Mouse (Mus musculus) kidney, embryonic 14.5 days (tissue): ENCODE results near the gene Blcap. TPM values are rescaled to one million over a fixed set of nuclear protein-coding genes. Genes with fewer than 3 reads are reported as not detected.

Source experiments
- ATAC-seq: fragments of 200-750 bp; cut with Nextera tagmentation; 2 replicates; pipeline ENCODE4 v1.8.0; 2017; ENCODE audit warnings: moderate number of reproducible peaks, mild to moderate bottlenecking, moderate TSS enrichment, moderate library complexity; ENCODE audit not compliant: low FRiP score, low TSS enrichment
- H3K27ac ChIP-seq: fragments of 300-500 bp; sonication (generic); 2 replicates; pipeline ENCODE4 v1.5.1; 2014; ENCODE audit warnings: low read depth, mild to moderate bottlenecking, low read length, moderate library complexity, mixed read lengths
- H3K27me3 ChIP-seq: fragments of 300-500 bp; sonication (generic); 2 replicates; pipeline ENCODE4 v1.6.1; 2014; ENCODE audit warnings: mild to moderate bottlenecking, low read length; ENCODE audit not compliant: control insufficient read depth, insufficient read depth
- H3K36me3 ChIP-seq: fragments of 300-500 bp; sonication (generic); 2 replicates; pipeline ENCODE4 v1.6.1; 2014; ENCODE audit warnings: low read length, mixed read lengths; ENCODE audit not compliant: control insufficient read depth, insufficient read depth
- H3K4me1 ChIP-seq: fragments of 300-500 bp; sonication (generic); 2 replicates; pipeline ENCODE4 v1.6.1; 2014; ENCODE audit warnings: low read length, mixed read lengths; ENCODE audit not compliant: control insufficient read depth, insufficient read depth
- H3K4me2 ChIP-seq: fragments of 300-500 bp; sonication (generic); replicated peaks from 2 replicates; pipeline ENCODE4 v1.6.1; 2014; ENCODE audit warnings: low read depth, mild to moderate bottlenecking, low read length
- H3K4me3 ChIP-seq: fragments of 300-500 bp; sonication (generic); 2 replicates; pipeline ENCODE4 v1.5.1; 2014; ENCODE audit warnings: mild to moderate bottlenecking, low read length
- H3K9ac ChIP-seq: fragments of 300-500 bp; sonication (generic); 2 replicates; pipeline ENCODE4 v1.6.1; 2014; ENCODE audit warnings: low read depth, mild to moderate bottlenecking, low read length, moderate library complexity
- H3K9me3 ChIP-seq: fragments of 300-500 bp; sonication (generic); 2 replicates; pipeline ENCODE4 v1.6.1; 2016; ENCODE audit warnings: low read length; ENCODE audit not compliant: control insufficient read depth
- WGBS: fragments of 180-500 bp; shearing (Covaris S2); extraction: QIAGEN DNeasy Blood & Tissue Kit; methylation state at CpG from one replicate; pipeline ENCODE4 v1.1.7; 2014; 5-methylcytosine and 5-hydroxymethylcytosine counted together
- polyA plus RNA-seq: library from polyadenylated mRNA; unstranded; fragments of >200 nt; fragmentation: Nextera tagmentation; extraction: Ambion mirVana; gene quantifications from 2 replicates; pipeline ENCODE4 v1.2.1, GENCODE M21; 2014

Blcap gene
- polyA plus RNA-seq, 1 experiment from 2014 or later: 48.7 TPM

DNA sequence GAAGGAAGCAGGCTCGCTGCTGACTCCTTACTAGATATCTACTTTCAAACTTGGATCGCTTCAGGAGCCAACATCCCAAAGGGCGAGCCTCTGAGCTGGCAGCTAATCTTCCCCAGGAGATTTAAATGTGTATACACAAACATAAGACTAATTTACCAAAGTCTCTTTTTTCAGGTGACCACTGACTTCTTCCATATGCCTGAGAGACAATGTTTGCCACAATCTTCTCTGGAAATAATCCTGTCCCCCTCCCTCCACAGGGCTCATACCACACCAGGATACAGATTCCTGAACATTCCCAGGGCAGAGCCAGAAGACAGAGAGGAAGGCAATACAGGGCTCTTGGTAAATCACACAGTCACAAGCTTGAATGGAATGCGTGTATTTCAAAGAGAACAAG is 6.4 kb downstream of the Blcap start:
- Histone ChIP-seq H3K27me3 (no peaks in the 10 kb centered on the region), H3K9ac (no peak overlapping the region), H3K36me3 (peaks cover 7% of the 10 kb centered on the region; the same call in 1 of the 2 replicates), H3K4me1 (peaks cover 10% of the 10 kb centered on the region; the same call in 1 of the 2 replicates), H3K9me3 (peaks cover 21% of the 10 kb centered on the region), H3K27ac (no peak overlapping the region), H3K4me3 (no peak overlapping the region; the same call in 1 of the 2 replicates), H3K4me2 (peak overlapping the region; percentile 77; the same call in 1 of the 2 replicates)
- 84% methylated on average over 4 of the region's 4 CpGs for WGBS
- no peak for ATAC-seq

DNA sequence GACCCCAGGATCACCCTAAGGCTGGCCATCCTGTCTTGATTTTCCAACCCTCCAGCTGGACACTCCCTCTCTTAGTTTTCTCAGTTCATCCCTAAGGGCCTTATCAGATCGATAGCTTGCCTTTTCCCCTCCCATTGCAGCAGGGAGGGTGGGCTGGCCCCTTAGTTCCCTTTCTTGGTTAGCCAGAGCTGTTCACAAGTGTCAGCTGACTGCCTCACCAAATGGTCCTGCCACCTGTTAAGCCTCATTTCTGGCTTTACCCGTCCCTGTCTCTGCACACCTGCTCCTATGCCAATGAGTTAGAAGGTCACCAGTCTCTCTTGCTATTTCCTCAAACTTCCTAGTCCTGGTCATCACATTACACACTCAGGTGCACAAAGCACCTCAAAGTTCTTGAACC is 8.0 kb downstream of the Blcap start:
- H3K9ac ChIP-seq: no peak overlapping the region
- no peak overlapping the region for H3K27ac ChIP-seq
- no peak for ATAC-seq
- H3K4me3 ChIP-seq: no peak overlapping the region
- peaks cover 7% of the 10 kb centered on the region; the same call in 1 of the 2 replicates for H3K36me3 ChIP-seq
- H3K4me2 ChIP-seq: no peak overlapping the region
- 56% methylated on average over 2 of the region's 2 CpGs for WGBS
- peaks cover 35% of the 10 kb centered on the region for H3K9me3 ChIP-seq
- H3K4me1 ChIP-seq: peaks cover 10% of the 10 kb centered on the region; the same call in 1 of the 2 replicates
- H3K27me3 ChIP-seq: no peaks in the 10 kb centered on the region

DNA sequence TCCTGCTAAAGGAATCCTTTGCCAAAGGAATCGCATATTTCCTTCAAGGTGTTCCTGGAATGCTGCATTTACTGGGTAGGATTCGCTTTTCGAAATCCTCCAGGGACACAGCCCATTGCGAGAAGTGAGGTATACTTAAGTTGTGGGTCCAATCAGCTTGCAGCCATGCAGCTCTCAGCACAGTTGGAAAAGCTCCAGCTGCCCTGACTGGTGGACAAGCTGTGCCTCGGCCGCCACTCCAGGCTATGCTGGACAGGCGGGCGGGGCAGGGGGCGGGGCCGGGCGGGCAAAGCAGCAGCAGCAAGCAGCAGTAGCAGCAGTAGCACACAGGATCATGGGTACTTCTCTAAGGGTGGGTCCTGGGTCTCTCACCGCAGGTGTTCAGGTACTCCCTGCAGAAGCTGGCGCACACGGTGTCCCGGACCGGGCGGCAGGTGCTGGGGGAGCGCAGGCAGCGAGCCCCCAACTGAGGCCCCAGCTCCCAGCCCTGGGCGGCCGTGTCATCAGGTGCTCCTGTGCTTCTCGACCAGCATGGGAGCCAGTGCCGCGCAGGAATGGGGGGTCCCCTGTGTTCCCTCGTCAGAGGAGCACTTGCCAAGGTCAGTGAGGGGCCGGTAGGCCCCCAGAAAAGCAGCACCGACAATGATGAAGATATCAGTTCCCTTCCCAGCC is 9.8 kb downstream of the Blcap start:
- no peak overlapping the region for H3K27ac ChIP-seq
- H3K36me3 ChIP-seq: peaks cover 19% of the 10 kb centered on the region; the same call in 1 of the 2 replicates
- H3K9ac ChIP-seq: peak overlapping the region; percentile 42; the same call in 1 of the 2 replicates
- H3K27me3 ChIP-seq: no peaks in the 10 kb centered on the region
- peak overlapping the region; percentile 52 for H3K4me3 ChIP-seq
- peak; percentile 75 for ATAC-seq
- H3K4me1 ChIP-seq: 0 out of 2 replicates have a peak, but pooled peaks cover 3% of the 10 kb centered on the region
- H3K4me2 ChIP-seq: peak overlapping the region; percentile 61
- 54% methylated on average over 27 of the region's 27 CpGs for WGBS
- peaks cover 38% of the 10 kb centered on the region for H3K9me3 ChIP-seq

DNA sequence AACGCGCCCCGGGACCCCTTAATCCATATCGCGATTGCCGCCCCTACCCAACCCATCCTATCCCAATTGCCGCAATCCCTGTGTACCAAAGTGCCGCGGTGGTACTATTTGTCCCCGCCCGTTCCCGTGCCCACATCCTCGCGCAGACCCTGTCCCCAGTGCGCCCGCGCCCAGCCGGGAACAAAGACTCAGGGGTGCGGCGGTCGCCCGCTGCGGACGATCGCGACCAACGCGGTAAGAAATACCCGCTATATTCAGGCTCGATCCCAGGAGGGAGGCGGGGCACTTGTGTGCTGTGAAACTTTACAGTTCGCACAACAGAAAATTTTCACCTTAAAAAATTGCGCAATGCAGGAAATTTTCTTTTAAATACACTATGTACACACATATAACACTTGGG is 10.8 kb downstream of the Blcap start:
- H3K4me3 ChIP-seq: peak overlapping the region; percentile 52
- 57% methylated on average over 33 of the region's 33 CpGs for WGBS
- H3K4me1 ChIP-seq: 0 out of 2 replicates have a peak, but pooled peaks cover 9% of the 10 kb centered on the region
- 0 out of 2 replicates have a peak, but pooled peaks have one; percentile 11 for ATAC-seq
- H3K9ac ChIP-seq: peak overlapping the region; percentile 68
- no peaks in the 10 kb centered on the region for H3K27me3 ChIP-seq
- peaks cover 38% of the 10 kb centered on the region for H3K9me3 ChIP-seq
- H3K27ac ChIP-seq: no peak overlapping the region
- H3K4me2 ChIP-seq: peak overlapping the region; percentile 61
- H3K36me3 ChIP-seq: peaks cover 19% of the 10 kb centered on the region; the same call in 1 of the 2 replicates

DNA sequence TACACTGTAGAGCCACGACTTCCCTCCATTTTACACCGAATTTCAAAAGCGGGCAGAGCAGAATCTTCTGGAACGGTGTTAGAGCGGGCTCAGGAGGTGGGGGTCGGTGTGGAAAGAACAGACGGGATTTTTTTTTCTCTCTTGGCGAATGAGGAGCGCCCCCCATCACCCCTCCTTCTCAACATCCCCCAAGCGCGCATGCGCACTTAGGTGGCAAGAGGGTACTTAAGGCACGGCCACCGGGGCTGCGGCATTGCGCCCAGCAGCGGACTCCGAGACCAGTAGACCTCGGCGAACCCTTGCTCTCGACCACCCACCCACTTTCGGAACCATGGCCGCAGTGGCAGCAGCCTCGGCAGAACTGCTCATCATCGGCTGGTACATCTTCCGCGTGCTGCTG is 11.2 kb downstream of the Blcap start, which contains the start of gene Nnat:
TSS of gene Nnat (plus strand) at position 221 of the 400 bp plus-strand sequence.
- H3K4me3 ChIP-seq: peak within 1 kb of the TSS; percentile 52
- peak; percentile 25 for ATAC-seq
- peaks cover 19% of the 10 kb centered on the region; the same call in 1 of the 2 replicates for H3K36me3 ChIP-seq
- peak within 1 kb of the TSS; percentile 61 for H3K4me2 ChIP-seq
- 0 out of 2 replicates have a peak, but pooled peaks cover 7% of the 10 kb centered on the region for H3K4me1 ChIP-seq
- peak within 1 kb of the TSS; percentile 68 for H3K9ac ChIP-seq
- H3K27ac ChIP-seq: no peak within 1 kb of the TSS
- WGBS: 48% methylated on average over 27 of the region's 27 CpGs
- H3K9me3 ChIP-seq: peaks cover 38% of the 10 kb centered on the region
- H3K27me3 ChIP-seq: no peaks in the 10 kb centered on the region

DNA sequence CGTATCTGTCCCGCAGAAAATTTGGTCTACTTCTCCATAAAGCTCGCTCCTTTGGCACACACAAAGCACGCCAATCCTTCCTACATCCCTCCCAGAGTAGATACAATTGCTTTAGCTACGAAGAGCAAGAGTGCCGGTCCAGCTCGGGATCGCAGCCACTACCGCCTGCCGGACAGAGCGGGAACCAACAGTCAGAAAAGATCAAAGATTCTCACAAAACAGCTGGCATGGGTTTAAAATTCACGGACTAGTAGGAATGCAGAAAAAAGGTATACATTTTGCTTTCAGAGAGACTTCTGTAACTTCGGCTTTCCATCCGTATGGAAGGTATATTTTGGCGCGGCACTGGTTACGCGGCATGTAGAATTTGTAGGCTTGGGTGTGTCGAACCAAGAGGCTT is 11.6 kb downstream of the Blcap start:
- Histone ChIP-seq H3K4me1 (0 out of 2 replicates have a peak, but pooled peaks cover 7% of the 10 kb centered on the region), H3K27ac (no peak overlapping the region), H3K9ac (peak overlapping the region; percentile 68; the same call in 1 of the 2 replicates), H3K4me3 (peak overlapping the region; percentile 52), H3K27me3 (no peaks in the 10 kb centered on the region), H3K9me3 (peaks cover 38% of the 10 kb centered on the region), H3K4me2 (peak overlapping the region; percentile 61), H3K36me3 (peaks cover 19% of the 10 kb centered on the region; the same call in 1 of the 2 replicates)
- 47% methylated on average over 19 of the region's 19 CpGs for WGBS
- no peak for ATAC-seq

DNA sequence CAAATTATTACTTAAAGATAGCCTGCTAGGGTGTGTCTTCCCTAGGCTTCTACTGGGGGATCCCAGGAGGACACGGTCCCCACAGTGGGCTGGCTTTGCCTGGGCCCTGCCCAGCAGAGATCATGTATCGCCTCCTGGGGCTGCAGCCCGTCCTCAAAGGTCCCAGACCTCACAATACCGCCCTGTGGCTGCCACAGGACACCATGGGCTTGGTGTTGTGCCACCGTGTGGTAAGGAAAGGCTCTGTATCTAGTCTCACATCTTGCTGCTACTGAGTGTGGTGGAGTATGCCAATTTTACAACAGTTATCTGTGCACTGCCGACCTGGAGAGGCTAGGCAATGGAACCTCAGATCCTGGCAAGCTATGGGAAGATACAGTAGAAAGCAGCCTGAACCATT is 12.6 kb downstream of the Blcap start:
- no peak overlapping the region for H3K4me2 ChIP-seq
- no peak overlapping the region for H3K27ac ChIP-seq
- no peaks in the 10 kb centered on the region for H3K27me3 ChIP-seq
- ATAC-seq: no peak
- peaks cover 38% of the 10 kb centered on the region for H3K9me3 ChIP-seq
- H3K36me3 ChIP-seq: peaks cover 19% of the 10 kb centered on the region; the same call in 1 of the 2 replicates
- H3K4me3 ChIP-seq: no peak overlapping the region
- WGBS: 68% methylated on average over 6 of the region's 6 CpGs
- 0 out of 2 replicates have a peak, but pooled peaks cover 8% of the 10 kb centered on the region for H3K4me1 ChIP-seq
- H3K9ac ChIP-seq: no peak overlapping the region

DNA sequence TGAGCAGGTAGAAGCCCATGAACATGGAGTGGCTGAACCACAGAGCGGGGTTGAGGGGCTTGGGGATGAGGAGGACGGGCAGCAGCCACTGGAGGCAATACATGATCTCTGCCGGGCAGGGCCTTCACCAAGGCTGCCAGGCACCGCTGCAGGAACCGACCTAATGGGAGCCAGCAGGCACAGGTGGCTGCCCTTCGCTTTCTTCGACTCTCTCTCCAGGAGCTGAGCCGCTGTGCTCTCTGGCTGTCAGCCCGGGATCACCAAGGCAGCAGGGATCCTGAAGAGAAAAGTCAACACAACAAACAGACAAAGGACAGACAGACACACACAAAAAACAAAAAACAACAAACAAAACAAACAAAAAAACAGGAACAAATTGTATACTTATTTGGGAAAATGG is 13.0 kb downstream of the Blcap start:
- Histone ChIP-seq H3K27me3 (no peaks in the 10 kb centered on the region), H3K9me3 (peaks cover 38% of the 10 kb centered on the region), H3K27ac (no peak overlapping the region), H3K4me1 (0 out of 2 replicates have a peak, but pooled peaks cover 11% of the 10 kb centered on the region), H3K4me2 (no peak overlapping the region), H3K9ac (no peak overlapping the region), H3K36me3 (peaks cover 19% of the 10 kb centered on the region; the same call in 1 of the 2 replicates), H3K4me3 (no peak overlapping the region)
- no peak for ATAC-seq
- 84% methylated on average over 9 of the region's 9 CpGs for WGBS
